Comparison of ENCODE assay signal across 7 mouse cellular contexts in the genomic region with DNA sequence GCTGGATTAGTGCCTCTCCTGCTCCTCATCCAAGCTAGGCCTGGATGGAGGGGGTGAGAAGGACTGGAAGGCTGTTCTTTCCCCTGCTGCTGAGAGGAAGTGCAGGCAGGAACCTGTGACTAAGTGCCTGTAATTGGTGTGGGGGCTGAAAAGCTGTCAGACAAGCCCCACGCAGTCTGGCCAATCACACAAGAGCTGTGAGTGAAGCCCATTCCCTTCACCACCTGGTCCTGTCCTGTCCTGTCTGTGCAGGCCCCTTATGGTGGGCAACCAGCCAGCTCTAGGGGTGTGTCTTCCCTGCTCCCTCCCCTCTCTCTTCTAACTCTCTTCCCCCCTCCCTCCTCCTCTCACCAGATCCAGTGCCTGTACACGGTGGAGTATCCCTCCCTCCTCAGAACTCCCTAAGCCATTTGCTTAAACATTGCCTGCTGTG. TPM values are rescaled to one million over a fixed set of nuclear protein-coding genes. Genes with fewer than 3 reads are reported as not detected.
DNase-seq lines count a peak whose midpoint lies in the region; ATAC-seq and TF ChIP-seq lines count a peak whose summit lies in the region.

No protein-coding gene starts in this region.

- H3K4me2 ChIP-seq in heart, embryonic 16.5 days (ENCODE audit: low read depth, low read length) = no peak overlapping the region
- peak overlapping the region; percentile 30 for H3K4me2 ChIP-seq in myocyte (ENCODE audit: low read depth)

- peaks cover 21% of the 10 kb centered on the region for H3K4me1 ChIP-seq in embryonic fibroblast, embryonic 13.5 days (ENCODE audit: control insufficient read depth, insufficient read depth, low read length)
- H3K4me1 ChIP-seq in heart, embryonic 16.5 days (ENCODE audit: control insufficient read depth, insufficient read depth, low read length) = peaks cover 21% of the 10 kb centered on the region

- peak; percentile 62 for TF ChIP-seq POLR2A in embryonic fibroblast, embryonic 13.5 days (IDR thresholded peaks at IDR 0.05; ENCODE audit: low read depth, low read length)
- TF ChIP-seq POLR2A in myocyte (IDR thresholded peaks at IDR 0.05; ENCODE audit: insufficient read length, low read depth) = peak; percentile 33

- DNase-seq in ovary, postnatal 14 days (ENCODE audit: low spot score) = peak; percentile 53
- no peak for DNase-seq in ovary, adult 18-20 months (ENCODE audit: low spot score)
- peak; percentile 54 to 62 for DNase-seq in layer of hippocampus, postnatal 10 days (ENCODE audit: low spot score in 2 of 2)
- no peak for DNase-seq in thymus, postnatal 4 days

- no peak overlapping the region for H3ac ChIP-seq in myocyte (ENCODE audit: control insufficient read depth, insufficient read length)

- no peaks in the 10 kb centered on the region for H3K79me2 ChIP-seq in myocyte (ENCODE audit: control insufficient read depth, insufficient read depth)

- H3K9ac ChIP-seq in heart, embryonic 16.5 days (ENCODE audit: low read length) = peak overlapping the region; percentile 42

- H3K9me3 ChIP-seq in heart, embryonic 16.5 days (replicated peaks; ENCODE audit: control insufficient read depth, low read length) = no peaks in the 10 kb centered on the region; the same call in 1 of the 2 replicates

- peak overlapping the region; percentile 70 for H3K27ac ChIP-seq in embryonic fibroblast, embryonic 13.5 days (ENCODE audit: insufficient read depth, low read length)
- H3K27ac ChIP-seq in heart, embryonic 16.5 days (ENCODE audit: low read length) = peak overlapping the region; percentile 66

- H3K27me3 ChIP-seq in heart, embryonic 16.5 days (ENCODE audit: control insufficient read depth, insufficient read depth, low read length) = no peaks in the 10 kb centered on the region
- no peaks in the 10 kb centered on the region for H3K27me3 ChIP-seq in myocyte (ENCODE audit: control insufficient read depth, insufficient read depth, insufficient read length)

- 4% methylated on average over 2 of the region's 2 CpGs for WGBS in heart, embryonic 16.5 days

- H3K36me3 ChIP-seq in heart, embryonic 16.5 days (ENCODE audit: control insufficient read depth, insufficient read depth) = no peaks in the 10 kb centered on the region
- H3K36me3 ChIP-seq in myocyte (ENCODE audit: control insufficient read depth, insufficient read depth) = no peaks in the 10 kb centered on the region

- ATAC-seq in heart, embryonic 16.5 days (replicated peaks; ENCODE audit: extremely low read depth, insufficient read depth, low FRiP score) = peak; percentile 72

- H3K4me3 ChIP-seq in embryonic fibroblast, embryonic 13.5 days (ENCODE audit: insufficient read depth, low read length) = no peak overlapping the region
- no peak overlapping the region for H3K4me3 ChIP-seq in heart, embryonic 16.5 days (ENCODE audit: low read length)
- H3K4me3 ChIP-seq in myocyte = no peak overlapping the region

- TF ChIP-seq CTCF in embryonic fibroblast, embryonic 13.5 days (IDR thresholded peaks at IDR 0.05; ENCODE audit: borderline replicate concordance, insufficient read depth, low read length) = no peak

TF ChIP-seq in myocyte, 11 proteins besides CTCF, POLR2A, EP300 and RAD21:
- TF ChIP-seq TCF12 (IDR thresholded peaks at IDR 0.05; ENCODE audit: insufficient read depth, poor library complexity, severe bottlenecking) (no peak), MYOD1 (IDR thresholded peaks at IDR 0.05; ENCODE audit: control insufficient read depth in 1 of 3, insufficient read length in 2 of 3, low read depth in 2 of 3) (peak in 1 of 3 experiments; percentile 62)

RNA-seq across cellular contexts. Expression of gene Sult5a1, which starts 20.5 kb away (rescaled TPM):
- polyA plus RNA-seq in embryonic fibroblast, embryonic 13.5 days (2011; ENCODE audit: insufficient read length, low read depth, missing spikeins) = 1.1 TPM in 1 of 2 replicates, not detected in the other
- polyA plus RNA-seq in heart, embryonic 16.5 days (2015; fragmentation: Nextera tagmentation; extraction: Ambion mirVana) = 4.4 and 5.8 TPM in 2 replicates
- total RNA-seq in layer of hippocampus, postnatal 10 days (2021) = 1 to 10 TPM in 1 of 2 experiments, under 1 TPM in 1; 0.80 to 1.1 TPM
- polyA plus RNA-seq in myocyte (2012; fragmentation: generic; extraction: Trizol) = 0.08 TPM

RNA-seq across cellular contexts. Expression of gene Cpne7, which starts 20.5 kb away (rescaled TPM):
- polyA plus RNA-seq in embryonic fibroblast, embryonic 13.5 days (2011; ENCODE audit: insufficient read length, low read depth, missing spikeins) = 0.80 and 0.90 TPM in 2 replicates
- polyA plus RNA-seq in heart, embryonic 16.5 days (2015; fragmentation: Nextera tagmentation; extraction: Ambion mirVana) = 0.20 and 0.35 TPM in 2 replicates
- total RNA-seq in layer of hippocampus, postnatal 10 days (2021) = 100 to 1,000 TPM; 232 to 244 TPM
- 0.16 TPM for polyA plus RNA-seq in myocyte (2012; fragmentation: generic; extraction: Trizol)

RNA-seq across cellular contexts. Expression of gene Rpl13, which starts 35.5 kb away (rescaled TPM):
- polyA plus RNA-seq in embryonic fibroblast, embryonic 13.5 days (2011; ENCODE audit: insufficient read length, low read depth, missing spikeins) = 1,585 and 1,789 TPM in 2 replicates
- 676 and 829 TPM in 2 replicates for polyA plus RNA-seq in heart, embryonic 16.5 days (2015; fragmentation: Nextera tagmentation; extraction: Ambion mirVana)
- 100 to 1,000 TPM; 474 to 547 TPM for total RNA-seq in layer of hippocampus, postnatal 10 days (2021)
- 3,059 TPM for polyA plus RNA-seq in myocyte (2012; fragmentation: generic; extraction: Trizol)

RNA-seq across cellular contexts. Expression of gene Dpep1, which starts 48.4 kb away (rescaled TPM):
- polyA plus RNA-seq in embryonic fibroblast, embryonic 13.5 days (2011; ENCODE audit: insufficient read length, low read depth, missing spikeins) = 13.6 and 14.5 TPM in 2 replicates
- polyA plus RNA-seq in heart, embryonic 16.5 days (2015; fragmentation: Nextera tagmentation; extraction: Ambion mirVana) = 10.3 and 10.4 TPM in 2 replicates
- under 1 TPM; 0.25 to 0.41 TPM for total RNA-seq in layer of hippocampus, postnatal 10 days (2021)
- polyA plus RNA-seq in myocyte (2012; fragmentation: generic; extraction: Trizol) = 12.9 TPM

Comparison
In these comparisons a context has a peak if more than half of its experiments do, and no peak if none do; other contexts are left out.
1. DNase-seq: peak in ovary, postnatal 14 days (single experiment) and layer of hippocampus, postnatal 10 days (2 of 2); none in ovary, adult 18-20 months (single experiment) and thymus, postnatal 4 days (single experiment).